Mouse (Mus musculus): ENCODE data around the gene Afg1l. TPM values are rescaled to one million over a fixed set of nuclear protein-coding genes. Genes with fewer than 3 reads are reported as not detected.

The Afg1l gene
- total and polyA plus RNA-seq, 3 experiments = 3.7 to 9.2 (median 8.4) TPM

- no peak for ATAC-seq (ENCODE audit: extremely low read depth, insufficient number of reproducible peaks, low FRiP score, poor library complexity, severe bottlenecking)
- Histone ChIP-seq H3K36me3 (replicated peaks) (peaks cover 47% of the 10 kb centered on the region), H3K9me3 (replicated peaks) (peaks cover under 1% of the 10 kb centered on the region), H3K4me3 (ENCODE audit: low read depth, low read length) (no peak overlapping the region), H3K27me3 (ENCODE audit: insufficient read depth, low read length) (no peaks in the 10 kb centered on the region), H3K4me1 (ENCODE audit: insufficient read depth, low read depth, low read length) (peaks cover 9% of the 10 kb centered on the region)
- TF ChIP-seq TAL1 (conservative IDR thresholded peaks at IDR 0.05; ENCODE audit: low read depth, low read length) (no peak), GATA1 (IDR thresholded peaks at IDR 0.05; ENCODE audit: borderline replicate concordance, low read length) (no peak), CTCF (IDR thresholded peaks at IDR 0.05; ENCODE audit: low read depth, low read length) (no peak), GATA2 (IDR thresholded peaks at IDR 0.05; ENCODE audit: borderline replicate concordance, low read depth, low read length) (no peak), POLR2AphosphoS5 (IDR thresholded peaks at IDR 0.05; ENCODE audit: insufficient replicate concordance, low read depth, low read length) (no peak)
- no peak for DNase-seq (ENCODE audit: low spot score)
Observed at GRCm38 (mm10) chr10:42464805-42465204, 13.6 kb downstream of the Afg1l start.

DNA sequence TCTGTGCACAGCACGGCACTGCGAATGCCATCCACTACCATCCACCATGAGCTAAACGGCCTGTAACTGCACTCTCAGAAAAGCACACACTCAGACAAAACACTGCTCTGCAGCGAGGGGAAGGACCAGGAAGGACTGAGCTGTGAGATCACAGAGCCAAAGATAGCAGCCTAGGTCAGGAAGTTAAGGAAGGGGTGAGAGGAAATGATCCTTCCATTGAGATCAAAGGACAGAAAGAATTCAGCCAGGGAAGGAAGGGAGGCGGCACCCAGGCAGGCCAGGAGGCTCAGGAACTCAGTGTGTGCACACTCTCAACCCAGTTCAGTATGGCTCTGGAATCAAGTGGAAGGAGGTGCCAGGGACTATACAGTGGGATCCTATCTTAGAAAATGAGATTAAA lies 14.1 kb downstream of the Afg1l start:
- TF ChIP-seq GATA2 (IDR thresholded peaks at IDR 0.05; ENCODE audit: borderline replicate concordance, low read depth, low read length) (no peak), POLR2AphosphoS5 (IDR thresholded peaks at IDR 0.05; ENCODE audit: insufficient replicate concordance, low read depth, low read length) (no peak), TAL1 (conservative IDR thresholded peaks at IDR 0.05; ENCODE audit: low read depth, low read length) (no peak), GATA1 (IDR thresholded peaks at IDR 0.05; ENCODE audit: borderline replicate concordance, low read length) (no peak), CTCF (IDR thresholded peaks at IDR 0.05; ENCODE audit: low read depth, low read length) (no peak)
- no peaks in the 10 kb centered on the region for H3K27me3 ChIP-seq (ENCODE audit: insufficient read depth, low read length)
- H3K9me3 ChIP-seq (replicated peaks) = peaks cover 5% of the 10 kb centered on the region
- peaks cover 50% of the 10 kb centered on the region for H3K36me3 ChIP-seq (replicated peaks)
- ATAC-seq (ENCODE audit: extremely low read depth, insufficient number of reproducible peaks, low FRiP score, poor library complexity, severe bottlenecking) (no peak), DNase-seq (ENCODE audit: low spot score) (no peak)
- peaks cover 9% of the 10 kb centered on the region for H3K4me1 ChIP-seq (ENCODE audit: insufficient read depth, low read depth, low read length)
- H3K4me3 ChIP-seq (ENCODE audit: low read depth, low read length) = no peak overlapping the region

- Histone ChIP-seq H3K4me3 (ENCODE audit: low read depth, low read length) (no peak overlapping the region), H3K4me1 (ENCODE audit: insufficient read depth, low read depth, low read length) (no peaks in the 10 kb centered on the region), H3K27me3 (ENCODE audit: insufficient read depth, low read length) (no peaks in the 10 kb centered on the region), H3K36me3 (replicated peaks) (peaks cover 50% of the 10 kb centered on the region), H3K9me3 (replicated peaks) (peaks cover 5% of the 10 kb centered on the region)
- no peak for DNase-seq (ENCODE audit: low spot score)
- ATAC-seq (ENCODE audit: extremely low read depth, insufficient number of reproducible peaks, low FRiP score, poor library complexity, severe bottlenecking) = no peak
- no peak for TF ChIP-seq GATA1 (IDR thresholded peaks at IDR 0.05; ENCODE audit: borderline replicate concordance, low read length)
- TF ChIP-seq CTCF (IDR thresholded peaks at IDR 0.05; ENCODE audit: low read depth, low read length) = no peak
- TF ChIP-seq POLR2AphosphoS5 (IDR thresholded peaks at IDR 0.05; ENCODE audit: insufficient replicate concordance, low read depth, low read length) = no peak
- TF ChIP-seq GATA2 (IDR thresholded peaks at IDR 0.05; ENCODE audit: borderline replicate concordance, low read depth, low read length) = no peak
- no peak for TF ChIP-seq TAL1 (conservative IDR thresholded peaks at IDR 0.05; ENCODE audit: low read depth, low read length)
Observed at GRCm38 (mm10) chr10:42457557-42458191, 20.7 kb downstream of the Afg1l start.

GRCm38 (mm10) chr10:42455981-42456380 lies 22.4 kb downstream of the Afg1l start:
- Histone ChIP-seq H3K27me3 (ENCODE audit: insufficient read depth, low read length) (no peaks in the 10 kb centered on the region), H3K4me1 (ENCODE audit: insufficient read depth, low read depth, low read length) (peaks cover under 1% of the 10 kb centered on the region; the same call in 1 of the 2 replicates), H3K36me3 (replicated peaks) (peaks cover 49% of the 10 kb centered on the region), H3K4me3 (ENCODE audit: low read depth, low read length) (no peak overlapping the region), H3K9me3 (replicated peaks) (peaks cover 5% of the 10 kb centered on the region)
- ATAC-seq (ENCODE audit: extremely low read depth, insufficient number of reproducible peaks, low FRiP score, poor library complexity, severe bottlenecking) (no peak), DNase-seq (ENCODE audit: low spot score) (no peak)
- TF ChIP-seq GATA1 (IDR thresholded peaks at IDR 0.05; ENCODE audit: borderline replicate concordance, low read length) = no peak
- TF ChIP-seq TAL1 (conservative IDR thresholded peaks at IDR 0.05; ENCODE audit: low read depth, low read length) = no peak

GRCm38 (mm10) chr10:42454690-42455089 lies 23.7 kb downstream of the Afg1l start:
- Histone ChIP-seq H3K4me3 (ENCODE audit: low read depth, low read length) (no peak overlapping the region), H3K27me3 (ENCODE audit: insufficient read depth, low read length) (no peaks in the 10 kb centered on the region), H3K9me3 (replicated peaks) (peaks cover 3% of the 10 kb centered on the region), H3K4me1 (ENCODE audit: insufficient read depth, low read depth, low read length) (peaks cover 6% of the 10 kb centered on the region; the same call in 1 of the 2 replicates), H3K36me3 (replicated peaks) (peaks cover 50% of the 10 kb centered on the region)
- DNase-seq (ENCODE audit: low spot score) = no peak
- TF ChIP-seq CTCF (IDR thresholded peaks at IDR 0.05; ENCODE audit: low read depth, low read length) = no peak
- TF ChIP-seq POLR2AphosphoS5 (IDR thresholded peaks at IDR 0.05; ENCODE audit: insufficient replicate concordance, low read depth, low read length) = no peak
- no peak for TF ChIP-seq GATA2 (IDR thresholded peaks at IDR 0.05; ENCODE audit: borderline replicate concordance, low read depth, low read length)
- TF ChIP-seq GATA1 (IDR thresholded peaks at IDR 0.05; ENCODE audit: borderline replicate concordance, low read length) = no peak
- TF ChIP-seq TAL1 (conservative IDR thresholded peaks at IDR 0.05; ENCODE audit: low read depth, low read length) = no peak
- no peak for ATAC-seq (ENCODE audit: extremely low read depth, insufficient number of reproducible peaks, low FRiP score, poor library complexity, severe bottlenecking)

- peaks cover 7% of the 10 kb centered on the region; the same call in 1 of the 2 replicates for H3K4me1 ChIP-seq (ENCODE audit: insufficient read depth, low read depth, low read length)
Observed at GRCm38 (mm10) chr10:42454266-42454665, 24.1 kb downstream of the Afg1l start.

More at GRCm38 (mm10) chr10:42454266-42454665, 24.1 kb downstream of the Afg1l start:
- DNase-seq (ENCODE audit: low spot score) = no peak
- TF ChIP-seq GATA1 (IDR thresholded peaks at IDR 0.05; ENCODE audit: borderline replicate concordance, low read length) (no peak), GATA2 (IDR thresholded peaks at IDR 0.05; ENCODE audit: borderline replicate concordance, low read depth, low read length) (no peak), TAL1 (conservative IDR thresholded peaks at IDR 0.05; ENCODE audit: low read depth, low read length) (no peak), POLR2AphosphoS5 (IDR thresholded peaks at IDR 0.05; ENCODE audit: insufficient replicate concordance, low read depth, low read length) (no peak), CTCF (IDR thresholded peaks at IDR 0.05; ENCODE audit: low read depth, low read length) (no peak)
- peaks cover 47% of the 10 kb centered on the region for H3K36me3 ChIP-seq (replicated peaks)
- no peaks in the 10 kb centered on the region for H3K9me3 ChIP-seq (replicated peaks)
- no peak for ATAC-seq (ENCODE audit: extremely low read depth, insufficient number of reproducible peaks, low FRiP score, poor library complexity, severe bottlenecking)
- H3K4me3 ChIP-seq (ENCODE audit: low read depth, low read length) = no peak overlapping the region
- H3K27me3 ChIP-seq (ENCODE audit: insufficient read depth, low read length) = no peaks in the 10 kb centered on the region

Measured in G1E (cell line).